Mouse (Mus musculus): ENCODE results near the gene Ano10. TPM values are rescaled to one million over a fixed set of nuclear protein-coding genes. Genes with fewer than 3 reads are reported as not detected.

Ano10 gene
- total RNA-seq (2023), result 10 to 100 TPM; 16.3 to 20.4 TPM

GRCm38 (mm10) chr9:122294242-122294881 lies at the start of gene Ano10:
Gene Ano10 (minus strand): TSS chr9:122294423.

Other genes starting within 250 kb of the Ano10 start
- gene Snrk, start 177.2 kb downstream of the Ano10 start, total RNA-seq (2023), result 10 to 100 TPM; 67.1 to 71.6 TPM
- gene Abhd5, start 57.2 kb upstream of the Ano10 start, total RNA-seq (2023), result 10 to 100 TPM; 20.8 to 24.0 TPM

All from B cell, adult 67 days (primary cell).